Mouse (Mus musculus) G1E (cell line): ENCODE data around the gene Nek9. TPM values are rescaled to one million over a fixed set of nuclear protein-coding genes. Genes with fewer than 3 reads are reported as not detected.

ENCODE experiments used
- ATAC-seq: 2 replicates; pipeline ENCODE4 v1.8.0; 2016; ENCODE audit warnings: mild to moderate bottlenecking; ENCODE audit not compliant: insufficient number of reproducible peaks, poor library complexity, low FRiP score, severe bottlenecking; ENCODE audit errors: extremely low read depth
- DNase-seq: peaks from one replicate; pipeline ENCODE4 v3.0.0; 2012; ENCODE audit warnings: low spot score
- H3K27me3 ChIP-seq: 2 replicates; pipeline ENCODE4 v1.6.1; 2012; ENCODE audit warnings: mild to moderate bottlenecking, low read length, inconsistent platforms; ENCODE audit not compliant: insufficient read depth
- H3K36me3 ChIP-seq: replicated peaks from 2 replicates; pipeline ENCODE3; 2012; ENCODE audit warnings: mild to moderate bottlenecking, inconsistent platforms
- H3K4me1 ChIP-seq: 2 replicates; pipeline ENCODE4 v1.6.1; 2012; ENCODE audit warnings: low read depth, low read length, inconsistent platforms, mixed read lengths; ENCODE audit not compliant: insufficient read depth
- H3K4me3 ChIP-seq: 2 replicates; pipeline ENCODE4 v1.5.1; 2012; ENCODE audit warnings: low read depth, mild to moderate bottlenecking, inconsistent platforms, low read length, moderate library complexity, mixed read lengths
- H3K9me3 ChIP-seq: replicated peaks from 2 replicates; pipeline ENCODE4 v1.6.1; 2012; ENCODE audit warnings: inconsistent platforms
- CTCF ChIP-seq: IDR thresholded peaks from 2 replicates; pipeline ENCODE4 v1.5.1; 2012; ENCODE audit warnings: low read depth, low read length, inconsistent platforms, mixed read lengths
- GATA1 ChIP-seq: IDR thresholded peaks from 2 replicates; pipeline ENCODE4 v1.6.1; 2012; ENCODE audit warnings: borderline replicate concordance, low read length, inconsistent platforms, mixed read lengths
- GATA2 ChIP-seq: IDR thresholded peaks from 2 replicates; pipeline ENCODE4 v1.6.1; 2012; ENCODE audit warnings: low read depth, low read length, inconsistent platforms, borderline replicate concordance
- POLR2AphosphoS5 ChIP-seq: IDR thresholded peaks from 2 replicates; pipeline ENCODE4 v1.6.1; 2012; ENCODE audit warnings: low read depth, low read length, inconsistent platforms; ENCODE audit not compliant: insufficient replicate concordance
- TAL1 ChIP-seq: conservative IDR thresholded peaks from 2 replicates; pipeline ENCODE4 v1.6.1; 2012; ENCODE audit warnings: low read depth, low read length, inconsistent platforms, mixed read lengths
- polyA plus RNA-seq: library from polyadenylated mRNA; stranded (reverse); fragments of >175 nt; gene quantifications from 2 replicates; pipeline ENCODE4 v1.2.3, GENCODE M21; 2012
- total RNA-seq, 2 experiments: library from RNA; stranded (forward) in 1 of 2; stranded (reverse) in 1 of 2; fragments of 200-1000 nt in 1 of 2; fragments of >200 nt in 1 of 2; fragmentation: Nextera tagmentation in 1 of 2; gene quantifications; 2 replicates each; pipeline ENCODE4 v1.2.3; 2014 to 2017

Gene Nek9
- total and polyA plus RNA-seq, 3 experiments = 30.5 to 126 (median 62.9) TPM

GRCm38 (mm10) chr12:85342310-85342709 lies 3.1 kb upstream of the Nek9 start:
- Histone ChIP-seq H3K9me3 (no peaks in the 10 kb centered on the region), H3K27me3 (no peaks in the 10 kb centered on the region), H3K4me3 (no peak overlapping the region), H3K4me1 (peaks cover 37% of the 10 kb centered on the region), H3K36me3 (peaks cover 58% of the 10 kb centered on the region)
- no peak for DNase-seq
- ATAC-seq = no peak
- no peak for TF ChIP-seq TAL1
- TF ChIP-seq POLR2AphosphoS5 = no peak
- TF ChIP-seq GATA2 = no peak
- TF ChIP-seq GATA1 = no peak
- no peak for TF ChIP-seq CTCF

- Histone ChIP-seq H3K4me3 (no peak overlapping the region), H3K9me3 (no peaks in the 10 kb centered on the region), H3K4me1 (peaks cover 46% of the 10 kb centered on the region), H3K36me3 (peaks cover 52% of the 10 kb centered on the region), H3K27me3 (no peaks in the 10 kb centered on the region)
- ATAC-seq = no peak
- TF ChIP-seq POLR2AphosphoS5 (no peak), CTCF (no peak), GATA1 (no peak), GATA2 (no peak), TAL1 (no peak)
- no peak for DNase-seq
These were observed 2.0 kb upstream of the Nek9 start for GRCm38 (mm10) chr12:85341131-85341530.

GRCm38 (mm10) chr12:85339947-85340346 lies 785 bp upstream of the Nek9 start:
- Histone ChIP-seq H3K4me3 (peak overlapping the region; percentile 88), H3K36me3 (peaks cover 52% of the 10 kb centered on the region), H3K9me3 (no peaks in the 10 kb centered on the region), H3K27me3 (no peaks in the 10 kb centered on the region), H3K4me1 (peaks cover 51% of the 10 kb centered on the region)
- DNase-seq (peak; percentile 52), ATAC-seq (0 out of 2 replicates have a peak, but pooled peaks have one; percentile 12)
- TF ChIP-seq CTCF (no peak), POLR2AphosphoS5 (no peak)

GRCm38 (mm10) chr12:85338815-85339214 lies 347 bp downstream of the Nek9 start:
- peaks cover 51% of the 10 kb centered on the region for H3K4me1 ChIP-seq
- no peaks in the 10 kb centered on the region for H3K9me3 ChIP-seq
- H3K4me3 ChIP-seq = peak overlapping the region; percentile 88
- DNase-seq = no peak
- TF ChIP-seq POLR2AphosphoS5 = no peak
- TF ChIP-seq GATA1 = no peak
- no peak for TF ChIP-seq CTCF
- no peak for TF ChIP-seq GATA2
- TF ChIP-seq TAL1 = no peak
- peaks cover 51% of the 10 kb centered on the region for H3K36me3 ChIP-seq
- H3K27me3 ChIP-seq = no peaks in the 10 kb centered on the region
- no peak for ATAC-seq

- no peaks in the 10 kb centered on the region for H3K9me3 ChIP-seq
- H3K4me1 ChIP-seq = peaks cover 51% of the 10 kb centered on the region
- no peaks in the 10 kb centered on the region for H3K27me3 ChIP-seq
- ATAC-seq = peak; percentile 36
- peak overlapping the region; percentile 88; the same call in 1 of the 2 replicates for H3K4me3 ChIP-seq
- H3K36me3 ChIP-seq = peaks cover 53% of the 10 kb centered on the region
- TF ChIP-seq TAL1 = no peak
- no peak for TF ChIP-seq POLR2AphosphoS5
- no peak for TF ChIP-seq GATA2
- no peak for TF ChIP-seq CTCF
- TF ChIP-seq GATA1 = no peak
- DNase-seq = no peak
These were observed 1.4 kb downstream of the Nek9 start for GRCm38 (mm10) chr12:85337567-85338311.

- TF ChIP-seq GATA1 (no peak), POLR2AphosphoS5 (no peak), GATA2 (no peak), TAL1 (no peak), CTCF (no peak)
- no peak overlapping the region for H3K4me3 ChIP-seq
These were observed 9.0 kb downstream of the Nek9 start for GRCm38 (mm10) chr12:85330153-85330552.

More at GRCm38 (mm10) chr12:85330153-85330552, 9.0 kb downstream of the Nek9 start:
- ATAC-seq (no peak), DNase-seq (no peak)
- Histone ChIP-seq H3K27me3 (no peaks in the 10 kb centered on the region), H3K4me1 (no peaks in the 10 kb centered on the region), H3K36me3 (peaks cover 89% of the 10 kb centered on the region), H3K9me3 (no peaks in the 10 kb centered on the region)
